Mouse (Mus musculus) brain, embryonic 14.5 days (tissue): ENCODE results near the gene Erp29.

Experiments
- CTCF ChIP-seq: fragments of 200-500 bp; IDR thresholded peaks from 2 replicates; pipeline ENCODE4 v1.5.1; 2012; ENCODE audit warnings: inconsistent platforms, mild to moderate bottlenecking, moderate library complexity, borderline replicate concordance; ENCODE audit not compliant: insufficient read depth, insufficient read length; ENCODE audit errors: extremely low read depth
- POLR2A ChIP-seq: fragments of 200-500 bp; IDR thresholded peaks from 2 replicates; pipeline ENCODE4 v1.6.1; 2012; ENCODE audit warnings: mild to moderate bottlenecking, inconsistent platforms, borderline replicate concordance; ENCODE audit not compliant: poor library complexity, insufficient read depth, insufficient read length, severe bottlenecking; ENCODE audit errors: extremely low read depth

- no peak for TF ChIP-seq CTCF
- TF ChIP-seq POLR2A, result no peak
Measured at GRCm38 (mm10) chr5:121472411-121472810, 20.1 kb upstream of the Erp29 start.
